Mouse (Mus musculus): ENCODE results near the gene Tcf12.

Gene Tcf12

GRCm38 (mm10) chr9:72085017-72085416 lies 26.7 kb downstream of the Tcf12 start:
- no peak for DNase-seq

- peak; percentile 38 for DNase-seq
Observed at GRCm38 (mm10) chr9:72084131-72084530, 27.5 kb downstream of the Tcf12 start.

- no peak for DNase-seq
Observed at GRCm38 (mm10) chr9:72076158-72076557, 35.5 kb downstream of the Tcf12 start.

DNA sequence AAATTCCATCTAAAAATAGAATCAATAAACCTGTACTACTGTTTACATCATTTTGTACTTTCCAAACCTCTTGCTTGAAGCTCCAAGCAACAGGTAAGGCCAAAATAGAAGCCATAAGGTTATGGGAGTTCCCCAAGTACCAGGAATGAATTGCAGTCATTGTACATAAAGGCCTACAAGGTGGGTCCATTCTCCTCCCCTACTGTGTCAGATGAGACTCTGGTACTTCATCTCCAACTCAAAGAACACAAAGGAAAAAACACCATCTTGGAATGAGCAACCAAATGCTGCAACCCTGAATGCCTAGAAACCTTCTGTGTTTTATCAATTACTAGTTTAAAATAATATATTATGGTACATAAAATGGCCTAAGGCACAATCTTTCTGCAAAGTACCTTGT lies 45.5 kb downstream of the Tcf12 start:
- DNase-seq, result no peak

- no peak for DNase-seq
Observed at GRCm38 (mm10) chr9:72053144-72053543, 58.5 kb downstream of the Tcf12 start.

DNA sequence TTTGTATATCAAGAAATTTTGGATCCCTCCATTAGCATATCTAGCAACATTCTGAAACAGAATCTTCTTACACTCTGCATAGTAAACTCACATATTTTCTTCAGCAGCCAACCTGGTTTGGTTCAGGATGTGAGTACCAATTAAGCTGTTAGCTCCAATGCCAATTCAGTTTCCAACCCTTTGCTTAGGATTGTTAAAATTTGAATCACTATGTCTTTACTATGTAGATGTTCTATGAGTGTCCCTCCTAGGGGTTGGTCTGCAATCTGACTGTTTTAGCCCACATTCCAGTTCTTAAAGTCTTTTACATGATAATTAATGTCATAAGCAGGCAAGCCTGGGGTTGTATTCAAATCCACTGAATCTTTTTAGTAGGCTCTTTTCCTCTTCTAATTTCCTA lies 71.5 kb downstream of the Tcf12 start:
- DNase-seq, result no peak

DNA sequence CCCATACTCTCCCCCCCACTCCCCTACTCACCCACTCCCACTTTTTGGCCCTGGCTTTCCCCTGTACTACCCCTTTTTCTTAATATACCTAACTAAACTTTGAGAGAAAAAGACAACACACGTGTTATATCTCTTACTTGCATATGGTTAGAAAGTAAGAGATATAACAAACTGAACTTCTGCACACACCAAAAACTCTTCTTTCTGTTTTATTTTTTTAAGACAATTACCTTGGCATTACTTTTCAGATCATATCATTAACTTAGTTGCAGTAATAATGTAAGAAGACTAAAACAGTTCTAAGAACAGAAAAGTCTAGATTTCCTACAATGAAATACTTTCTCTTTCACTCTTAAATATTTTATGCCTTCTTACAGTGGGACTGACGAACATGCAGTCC lies 72.3 kb downstream of the Tcf12 start:
- no peak for DNase-seq

DNA sequence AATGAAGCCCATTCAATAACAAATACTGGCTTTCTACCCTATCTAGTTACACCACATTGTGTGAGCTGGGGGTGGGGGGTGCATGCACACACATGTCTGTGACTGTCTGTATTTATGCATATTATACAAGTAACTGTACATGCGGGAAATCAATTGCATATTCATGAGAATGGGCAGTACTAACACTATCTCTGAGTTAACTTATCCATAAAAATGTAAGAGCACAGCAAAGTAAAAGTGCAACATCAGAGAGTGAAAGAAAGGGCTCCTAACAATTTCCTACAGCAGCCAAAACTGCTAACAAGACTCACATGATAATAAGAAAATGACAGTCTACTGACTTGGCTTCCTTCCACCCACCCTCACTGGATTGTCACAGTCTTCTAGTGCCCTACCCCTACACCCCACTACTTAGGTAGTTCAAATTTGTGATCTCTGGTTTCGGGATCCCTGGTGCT lies 74.6 kb downstream of the Tcf12 start:
- no peak for DNase-seq

DNA sequence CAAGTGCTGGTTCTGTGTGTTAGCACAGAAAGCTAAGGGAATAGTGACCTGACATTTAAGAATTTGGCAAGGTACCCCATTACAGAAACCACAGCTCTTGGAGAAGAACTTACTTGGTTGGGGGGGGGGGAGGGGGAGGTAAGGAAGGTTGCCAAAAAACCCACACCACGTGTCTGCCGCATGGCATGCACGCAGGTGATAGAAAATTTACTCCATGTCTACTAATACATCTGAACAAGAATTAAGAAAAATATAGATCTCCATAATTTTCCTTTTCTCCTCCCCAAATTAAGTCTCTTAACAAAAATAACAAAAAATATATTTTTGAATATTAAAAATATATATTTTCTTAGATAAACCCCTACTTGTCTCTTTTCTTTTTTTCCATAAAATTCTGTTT lies 75.4 kb downstream of the Tcf12 start:
- DNase-seq, result no peak

GRCm38 (mm10) chr9:72033271-72033670 lies 78.4 kb downstream of the Tcf12 start:
- DNase-seq, result peak; percentile 23

DNA sequence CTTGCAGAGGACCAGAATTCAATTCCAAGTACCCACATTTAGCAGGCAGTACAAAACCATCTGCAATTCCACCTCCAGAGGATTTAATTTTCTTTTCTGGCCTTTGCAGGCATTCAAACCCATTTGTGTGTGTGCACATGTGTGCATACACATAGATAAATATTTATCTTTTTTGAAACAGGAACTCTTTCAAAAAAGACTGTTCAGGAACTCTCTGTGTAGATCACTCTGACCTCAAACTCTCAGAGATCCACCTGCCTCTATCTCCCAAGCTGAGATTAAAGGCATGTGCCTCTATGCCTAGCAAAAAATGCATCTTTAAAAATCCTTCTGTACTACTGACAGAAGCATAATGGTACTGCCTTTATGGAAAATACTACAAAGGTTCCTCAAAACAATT lies 81.4 kb downstream of the Tcf12 start:
- DNase-seq, result no peak

DNA sequence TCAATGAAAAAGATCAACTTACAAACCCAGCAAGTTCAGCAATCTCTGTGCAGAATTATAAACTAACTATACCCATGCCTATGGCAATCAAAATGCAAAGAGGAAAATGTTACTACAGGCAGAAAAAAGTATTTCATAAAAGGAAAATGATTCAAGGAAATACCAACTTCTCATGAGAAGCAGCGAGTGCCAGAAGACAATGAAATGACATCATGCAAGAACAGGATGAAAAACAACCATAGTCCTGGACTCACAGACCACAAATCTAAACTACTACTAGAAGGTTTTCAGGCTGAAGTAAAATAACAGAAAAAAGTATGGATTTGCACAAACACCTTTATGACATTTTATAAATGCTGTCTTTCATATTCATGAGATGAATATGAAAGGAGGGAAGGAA lies 82.1 kb downstream of the Tcf12 start:
- no peak for DNase-seq

- no peak for DNase-seq
Observed at GRCm38 (mm10) chr9:72023274-72023673, 88.4 kb downstream of the Tcf12 start.

- peak; percentile 20 for DNase-seq
Observed at GRCm38 (mm10) chr9:72021512-72021911, 90.2 kb downstream of the Tcf12 start.

GRCm38 (mm10) chr9:72016021-72016420 lies 95.7 kb downstream of the Tcf12 start:
- no peak for DNase-seq

- DNase-seq, result no peak
Observed at GRCm38 (mm10) chr9:72014585-72015381, 96.9 kb downstream of the Tcf12 start.

GRCm38 (mm10) chr9:72013541-72013940 lies 98.1 kb downstream of the Tcf12 start:
- DNase-seq, result no peak

- peak; percentile 23 for DNase-seq
Observed at GRCm38 (mm10) chr9:72008634-72009033, 103.0 kb downstream of the Tcf12 start.

DNA sequence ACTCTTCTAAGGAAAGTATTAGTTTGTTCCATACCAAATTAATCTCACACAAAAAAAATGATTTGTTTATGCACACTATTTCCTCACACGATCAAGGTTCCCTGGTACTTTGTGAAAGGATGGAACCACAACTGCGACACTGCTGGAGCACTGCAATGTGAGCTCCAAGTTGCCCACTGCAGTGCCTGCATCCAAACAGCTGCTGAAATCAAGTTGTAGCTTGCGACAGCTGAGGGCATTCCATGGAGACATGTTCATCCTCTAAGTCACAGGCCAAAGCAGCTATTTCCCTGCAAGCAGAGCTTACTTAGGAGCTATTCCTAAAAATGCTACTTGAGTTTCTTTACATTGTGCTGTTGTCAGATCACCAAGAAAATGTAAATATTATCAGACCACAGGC lies 120.5 kb downstream of the Tcf12 start:
- no peak for DNase-seq

GRCm38 (mm10) chr9:71990376-71990775 lies 121.3 kb downstream of the Tcf12 start:
- no peak for DNase-seq

DNA sequence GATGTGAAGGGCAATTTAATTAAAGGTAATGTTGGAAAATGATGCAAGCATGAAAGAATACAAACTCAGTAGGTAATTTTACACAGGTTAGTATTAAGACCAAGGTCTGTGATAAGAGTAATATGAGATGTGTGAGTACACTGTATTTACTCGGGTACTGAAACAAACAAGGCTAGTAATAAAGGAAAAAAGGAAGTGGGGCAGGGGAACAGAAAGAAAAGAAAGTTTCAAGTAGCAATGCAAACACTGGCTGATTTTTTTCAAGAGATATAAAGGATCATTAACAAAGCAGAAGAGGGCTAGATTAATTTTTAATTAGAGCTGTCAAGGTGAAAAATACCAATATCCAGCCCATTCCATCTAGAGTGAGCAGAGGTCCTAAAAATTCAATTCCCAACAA lies 122.0 kb downstream of the Tcf12 start:
- no peak for DNase-seq

GRCm38 (mm10) chr9:71986716-71987115 lies 125.0 kb downstream of the Tcf12 start:
- DNase-seq, result no peak

DNA sequence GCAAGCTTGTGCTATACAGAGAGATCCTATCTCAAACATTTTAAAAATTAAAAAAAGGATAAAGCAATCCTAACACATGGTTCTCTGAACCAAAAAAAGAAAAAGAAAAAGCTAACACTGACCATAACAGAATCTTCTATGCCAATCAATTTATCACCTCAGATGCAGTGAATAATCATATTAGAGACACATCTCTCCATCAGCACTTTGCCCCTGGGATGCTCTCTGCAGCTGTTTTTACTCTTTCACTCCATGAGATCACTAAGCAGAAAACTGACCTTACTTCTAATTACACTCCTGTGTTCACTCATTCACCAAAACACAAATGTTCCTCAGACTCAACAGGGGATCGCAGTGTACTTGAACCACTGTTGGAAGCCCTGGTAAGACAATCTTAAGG lies 128.8 kb downstream of the Tcf12 start:
- no peak for DNase-seq

DNA sequence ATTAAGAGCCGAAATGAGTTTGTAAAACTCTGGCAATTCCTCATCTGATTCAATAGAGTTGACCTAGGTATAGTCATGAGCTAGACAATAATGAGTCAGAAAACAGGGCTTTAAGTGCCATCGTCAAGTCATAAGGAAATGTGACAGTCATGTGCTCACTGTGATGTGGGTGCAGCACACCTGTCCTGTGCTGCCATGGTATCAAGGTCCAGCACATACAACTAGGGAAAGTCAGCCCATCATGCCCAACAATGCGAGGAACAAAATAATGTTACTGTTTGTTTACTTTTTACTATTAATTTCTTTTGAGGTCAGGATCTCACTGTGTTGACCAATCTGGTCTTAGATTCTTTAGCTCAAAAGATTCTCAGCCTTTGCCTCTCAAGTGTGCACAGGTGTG lies 130.6 kb downstream of the Tcf12 start:
- no peak for DNase-seq

DNA sequence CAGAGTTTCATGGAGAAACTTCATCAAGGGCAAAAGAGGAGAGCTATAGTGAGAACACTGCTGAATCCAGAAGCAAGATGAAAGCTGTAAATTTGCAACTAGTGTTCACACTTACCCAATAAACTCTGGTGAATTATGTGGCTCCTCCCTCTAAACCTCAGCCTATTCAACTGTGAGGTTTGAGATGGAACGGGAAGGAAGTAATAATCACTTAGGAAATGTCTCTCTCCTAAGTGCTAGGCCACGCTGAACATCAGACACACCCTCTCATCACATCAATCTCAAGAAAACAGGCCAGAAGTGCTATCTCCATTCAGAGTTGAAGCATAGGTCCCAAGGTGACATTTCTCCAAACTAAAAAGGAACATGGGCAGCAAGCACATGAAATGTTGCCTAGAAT lies 131.1 kb downstream of the Tcf12 start:
- no peak for DNase-seq

All from cerebellum, adult 9-10 months (tissue).